Mouse (Mus musculus): ENCODE measurements at regions not wholly inside any gene's neighbourhood (a gene's known extent, or its start where the extent isn't known, plus 50 kb on each side); places are given as distances from the start of the nearest gene placed in this dataset.

- Histone ChIP-seq H3K9me3 (ENCODE audit: control insufficient read depth, low read depth, low read length) (no peaks in the 10 kb centered on the region), H3K4me2 (replicated peaks; ENCODE audit: low read depth, low read length) (no peak overlapping the region), H3K27ac (ENCODE audit: low read length) (no peak overlapping the region), H3K4me1 (ENCODE audit: control insufficient read depth, insufficient read depth, low read length) (no peaks in the 10 kb centered on the region), H3K27me3 (ENCODE audit: control insufficient read depth, insufficient read depth, low read length) (no peaks in the 10 kb centered on the region), H3K4me3 (ENCODE audit: low read depth, low read length) (no peak overlapping the region), H3K9ac (replicated peaks; ENCODE audit: low read depth, low read length) (no peak overlapping the region), H3K36me3 (ENCODE audit: control insufficient read depth, insufficient read depth, low read length) (no peaks in the 10 kb centered on the region)
- ATAC-seq (ENCODE audit: insufficient number of reproducible peaks, insufficient read depth, low FRiP score, low read depth), result no peak
- 91% methylated on average over 2 of the region's 2 CpGs for WGBS
Observed at GRCm38 (mm10) chr17:93598181-93598685, 399.4 kb downstream of the Adcyap1 start.

GRCm38 (mm10) chr17:93600236-93600635 is 401.4 kb downstream of the Adcyap1 start:
- Histone ChIP-seq H3K4me3 (ENCODE audit: low read depth, low read length) (no peak overlapping the region), H3K4me2 (replicated peaks; ENCODE audit: low read depth, low read length) (no peak overlapping the region), H3K9me3 (ENCODE audit: control insufficient read depth, low read depth, low read length) (no peaks in the 10 kb centered on the region), H3K4me1 (ENCODE audit: control insufficient read depth, insufficient read depth, low read length) (no peaks in the 10 kb centered on the region), H3K9ac (replicated peaks; ENCODE audit: low read depth, low read length) (no peak overlapping the region), H3K27me3 (ENCODE audit: control insufficient read depth, insufficient read depth, low read length) (no peaks in the 10 kb centered on the region), H3K27ac (ENCODE audit: low read length) (no peak overlapping the region), H3K36me3 (ENCODE audit: control insufficient read depth, insufficient read depth, low read length) (no peaks in the 10 kb centered on the region)
- 76% methylated on average over 3 of the region's 3 CpGs for WGBS
- no peak for ATAC-seq (ENCODE audit: insufficient number of reproducible peaks, insufficient read depth, low FRiP score, low read depth)

- no peak for ATAC-seq (ENCODE audit: insufficient number of reproducible peaks, insufficient read depth, low FRiP score, low read depth)
- WGBS, result 78% methylated on average over 1 of the region's 1 CpGs
- H3K4me2 ChIP-seq (replicated peaks; ENCODE audit: low read depth, low read length), result no peak overlapping the region
- H3K9ac ChIP-seq (replicated peaks; ENCODE audit: low read depth, low read length), result no peak overlapping the region
- H3K4me1 ChIP-seq (ENCODE audit: control insufficient read depth, insufficient read depth, low read length), result no peaks in the 10 kb centered on the region
- H3K27me3 ChIP-seq (ENCODE audit: control insufficient read depth, insufficient read depth, low read length), result no peaks in the 10 kb centered on the region
- no peaks in the 10 kb centered on the region for H3K9me3 ChIP-seq (ENCODE audit: control insufficient read depth, low read depth, low read length)
- no peak overlapping the region for H3K27ac ChIP-seq (ENCODE audit: low read length)
- no peaks in the 10 kb centered on the region for H3K36me3 ChIP-seq (ENCODE audit: control insufficient read depth, insufficient read depth, low read length)
- H3K4me3 ChIP-seq (ENCODE audit: low read depth, low read length), result no peak overlapping the region
Observed at GRCm38 (mm10) chr17:93609261-93609660, 410.4 kb downstream of the Adcyap1 start.

- no peak overlapping the region for H3K9ac ChIP-seq (replicated peaks; ENCODE audit: low read depth, low read length)
- H3K4me1 ChIP-seq (ENCODE audit: control insufficient read depth, insufficient read depth, low read length), result no peaks in the 10 kb centered on the region
- H3K36me3 ChIP-seq (ENCODE audit: control insufficient read depth, insufficient read depth, low read length), result no peaks in the 10 kb centered on the region
- H3K9me3 ChIP-seq (ENCODE audit: control insufficient read depth, low read depth, low read length), result no peaks in the 10 kb centered on the region
- H3K27me3 ChIP-seq (ENCODE audit: control insufficient read depth, insufficient read depth, low read length), result no peaks in the 10 kb centered on the region
- no peak overlapping the region for H3K4me3 ChIP-seq (ENCODE audit: low read depth, low read length)
- H3K4me2 ChIP-seq (replicated peaks; ENCODE audit: low read depth, low read length), result no peak overlapping the region
- no peak for ATAC-seq (ENCODE audit: insufficient number of reproducible peaks, insufficient read depth, low FRiP score, low read depth)
- 63% methylated on average over 1 of the region's 1 CpGs for WGBS
- H3K27ac ChIP-seq (ENCODE audit: low read length), result no peak overlapping the region
Observed at GRCm38 (mm10) chr17:93609942-93610596, 411.3 kb downstream of the Adcyap1 start.
